In genomic region chr12:102756304-102756703, GRCm38 (mm10) we compare ENCODE assay signal across 8 mouse cellular contexts. TPM values are rescaled to one million over a fixed set of nuclear protein-coding genes. Genes with fewer than 3 reads are reported as not detected.
DNase-seq lines count a peak whose midpoint lies in the region; ATAC-seq and TF ChIP-seq lines count a peak whose summit lies in the region.

No protein-coding gene starts in this region.

- TF ChIP-seq EP300 in heart, adult 2 months (IDR thresholded peaks at IDR 0.05; ENCODE audit: insufficient read depth, low read depth, low read length) = no peak

- no peaks in the 10 kb centered on the region for H3K9me3 ChIP-seq in G1E (replicated peaks)
- H3K9me3 ChIP-seq in embryonic facial prominence, embryonic 14.5 days (ENCODE audit: control insufficient read depth, low read length) = no peaks in the 10 kb centered on the region
- no peaks in the 10 kb centered on the region for H3K9me3 ChIP-seq in kidney, postnatal 0 days (replicated peaks; ENCODE audit: low read length)
- H3K9me3 ChIP-seq in midbrain, embryonic 12.5 days = no peaks in the 10 kb centered on the region

- H3K36me3 ChIP-seq in heart, adult 2 months (ENCODE audit: control insufficient read depth, insufficient read depth, low read length) = no peaks in the 10 kb centered on the region
- peaks cover 49% of the 10 kb centered on the region for H3K36me3 ChIP-seq in G1E (replicated peaks)
- H3K36me3 ChIP-seq in embryonic facial prominence, embryonic 14.5 days (ENCODE audit: control insufficient read depth, insufficient read depth, low read length) = 0 out of 2 replicates have a peak, but pooled peaks cover 12% of the 10 kb centered on the region
- no peaks in the 10 kb centered on the region for H3K36me3 ChIP-seq in kidney, postnatal 0 days (ENCODE audit: insufficient read depth, low read length)
- H3K36me3 ChIP-seq in midbrain, embryonic 12.5 days = peaks cover 9% of the 10 kb centered on the region

- no peak overlapping the region for H3K9ac ChIP-seq in heart, adult 2 months (ENCODE audit: low read depth, low read length)
- no peak overlapping the region for H3K9ac ChIP-seq in embryonic facial prominence, embryonic 14.5 days (ENCODE audit: low read depth, low read length)
- H3K9ac ChIP-seq in kidney, postnatal 0 days (ENCODE audit: low read depth, low read length) = no peak overlapping the region
- 0 out of 2 replicates have a peak overlapping the region, but pooled peaks have one; percentile 71 for H3K9ac ChIP-seq in midbrain, embryonic 12.5 days (replicated peaks)

- WGBS in heart, adult 2 months = 77% methylated on average over 7 of the region's 7 CpGs
- 84% methylated on average over 7 of the region's 7 CpGs for WGBS in embryonic facial prominence, embryonic 14.5 days
- WGBS in kidney, postnatal 0 days = 81% methylated on average over 7 of the region's 7 CpGs
- 90% methylated on average over 7 of the region's 7 CpGs for WGBS in midbrain, embryonic 12.5 days

- no peak for DNase-seq in heart, adult 2 months
- DNase-seq in heart, adult 8-10 months (ENCODE audit: low spot score) = no peak
- DNase-seq in G1E (ENCODE audit: low spot score) = no peak
- DNase-seq in embryonic facial prominence, embryonic 14.5 days (ENCODE audit: low spot score) = no peak
- DNase-seq in kidney, postnatal 0 days (ENCODE audit: low spot score) = peak; percentile 28
- DNase-seq in thymus, postnatal 14 days = peak; percentile 62
- DNase-seq in layer of hippocampus, adult 11-12 months (ENCODE audit: low spot score) = no peak

- H3K79me2 ChIP-seq in heart, adult 2 months (replicated peaks; ENCODE audit: control insufficient read depth, insufficient read depth, low read length) = peaks cover 1% of the 10 kb centered on the region; the same call in 1 of the 2 replicates

- TF ChIP-seq POLR2A in heart, adult 2 months (IDR thresholded peaks at IDR 0.05; ENCODE audit: insufficient read depth, low read depth, low read length) = no peak

- H3K27me3 ChIP-seq in heart, adult 2 months (ENCODE audit: control insufficient read depth, insufficient read depth, low read length) = no peaks in the 10 kb centered on the region
- no peaks in the 10 kb centered on the region for H3K27me3 ChIP-seq in G1E (ENCODE audit: insufficient read depth, low read length)
- no peaks in the 10 kb centered on the region for H3K27me3 ChIP-seq in embryonic facial prominence, embryonic 14.5 days (replicated peaks; ENCODE audit: control insufficient read depth, insufficient read depth, low read length)
- H3K27me3 ChIP-seq in kidney, postnatal 0 days (ENCODE audit: insufficient read depth, low read length) = no peaks in the 10 kb centered on the region
- no peaks in the 10 kb centered on the region for H3K27me3 ChIP-seq in midbrain, embryonic 12.5 days

- H3K4me2 ChIP-seq in embryonic facial prominence, embryonic 14.5 days (ENCODE audit: low read depth, low read length) = peak overlapping the region; percentile 74
- H3K4me2 ChIP-seq in kidney, postnatal 0 days (ENCODE audit: low read length) = peak overlapping the region; percentile 72
- peak overlapping the region; percentile 73 for H3K4me2 ChIP-seq in midbrain, embryonic 12.5 days (replicated peaks)

- peaks cover 5% of the 10 kb centered on the region for H3K4me1 ChIP-seq in heart, adult 2 months (ENCODE audit: control insufficient read depth, insufficient read depth, low read length)
- H3K4me1 ChIP-seq in G1E (ENCODE audit: insufficient read depth, low read depth, low read length) = peaks cover 40% of the 10 kb centered on the region
- H3K4me1 ChIP-seq in embryonic facial prominence, embryonic 14.5 days (ENCODE audit: control insufficient read depth, insufficient read depth, low read length) = peaks cover 13% of the 10 kb centered on the region
- peaks cover 11% of the 10 kb centered on the region for H3K4me1 ChIP-seq in kidney, postnatal 0 days (replicated peaks; ENCODE audit: insufficient read depth, low read length)
- H3K4me1 ChIP-seq in midbrain, embryonic 12.5 days = peaks cover 24% of the 10 kb centered on the region

- no peak overlapping the region for H3K27ac ChIP-seq in heart, adult 2 months
- no peak overlapping the region for H3K27ac ChIP-seq in embryonic facial prominence, embryonic 14.5 days (replicated peaks; ENCODE audit: low read depth, low read length)
- no peak overlapping the region for H3K27ac ChIP-seq in kidney, postnatal 0 days
- H3K27ac ChIP-seq in midbrain, embryonic 12.5 days (replicated peaks) = no peak overlapping the region

- H3K4me3 ChIP-seq in heart, adult 2 months = no peak overlapping the region
- peak overlapping the region; percentile 86 for H3K4me3 ChIP-seq in G1E (ENCODE audit: low read depth, low read length)
- peak overlapping the region; percentile 64 for H3K4me3 ChIP-seq in embryonic facial prominence, embryonic 14.5 days (ENCODE audit: low read depth, low read length)
- peak overlapping the region; percentile 78; the same call in 1 of the 2 replicates for H3K4me3 ChIP-seq in kidney, postnatal 0 days (replicated peaks; ENCODE audit: low read depth, low read length)
- peak overlapping the region; percentile 86 for H3K4me3 ChIP-seq in midbrain, embryonic 12.5 days

- TF ChIP-seq CTCF in heart, adult 2 months (IDR thresholded peaks at IDR 0.05) = peak; percentile 50
- peak; percentile 28; the same call in 1 of the 2 replicates for TF ChIP-seq CTCF in G1E (IDR thresholded peaks at IDR 0.05; ENCODE audit: low read depth, low read length)
- peak; percentile 65 for TF ChIP-seq CTCF in kidney, postnatal 0 days (IDR thresholded peaks at IDR 0.05; ENCODE audit: low read depth)

- ATAC-seq in G1E (ENCODE audit: extremely low read depth, insufficient number of reproducible peaks, low FRiP score, poor library complexity, severe bottlenecking) = no peak
- ATAC-seq in embryonic facial prominence, embryonic 14.5 days (ENCODE audit: low read depth) = no peak
- no peak for ATAC-seq in kidney, postnatal 0 days (replicated peaks; ENCODE audit: low FRiP score, low read depth)
- ATAC-seq in midbrain, embryonic 12.5 days (ENCODE audit: low FRiP score, low read depth) = no peak

- intact Hi-C loops in heart, adult 2 months (cut with DNase I) = loop anchor here (5.0 kb wide), 1 partner anchor 121 kb away; the partner anchor contains the start of gene Btbd7

RNA-seq across cellular contexts. Expression of gene Gm28051, which starts 1.3 kb away (rescaled TPM):
- not detected for total RNA-seq in heart, adult 2 months (2021)
- not detected in 2 replicates for polyA plus RNA-seq in heart, adult 2 months (2012; rRNA removed)
- not detected for total RNA-seq in heart, adult 8-10 months (2022)
- not detected in 2 replicates for total RNA-seq in G1E (2014; fragmentation: Nextera tagmentation)
- total RNA-seq in G1E (2017) = 0.87 TPM in 1 of 2 replicates, not detected in the other
- polyA plus RNA-seq in G1E (2012) = 6.0 and 9.1 TPM in 2 replicates
- polyA plus RNA-seq in embryonic facial prominence, embryonic 14.5 days (2014; fragmentation: Nextera tagmentation; extraction: Ambion mirVana) = not detected in 2 replicates
- 0.57 TPM in 1 of 2 replicates, not detected in the other for polyA plus RNA-seq in kidney, postnatal 0 days (2015; fragmentation: Nextera tagmentation; extraction: Ambion mirVana)
- polyA plus RNA-seq in midbrain, embryonic 12.5 days (2016; fragmentation: Nextera tagmentation; extraction: Ambion mirVana) = not detected in 2 replicates

RNA-seq across cellular contexts. Expression of gene Gon7, which starts 1.3 kb away (rescaled TPM):
- total RNA-seq in heart, adult 2 months (2021) = 10 to 100 TPM in 1 of 2 experiments, 1 to 10 TPM in 1; 9.8 to 10.4 TPM
- 5.9 and 7.0 TPM in 2 replicates for polyA plus RNA-seq in heart, adult 2 months (2012; rRNA removed)
- 10 to 100 TPM in 3 of 4 experiments, 1 to 10 TPM in 1; 9.4 to 14.2 (median 10.9) TPM for total RNA-seq in heart, adult 8-10 months (2022)
- total RNA-seq in G1E (2014; fragmentation: Nextera tagmentation) (35.2 and 41.2 TPM in 2 replicates), G1E (2017) (60.8 and 61.5 TPM in 2 replicates)
- 19.4 and 22.7 TPM in 2 replicates for polyA plus RNA-seq in G1E (2012)
- polyA plus RNA-seq in embryonic facial prominence, embryonic 14.5 days (2014; fragmentation: Nextera tagmentation; extraction: Ambion mirVana) = 16.2 and 17.6 TPM in 2 replicates
- 22.2 and 23.1 TPM in 2 replicates for polyA plus RNA-seq in kidney, postnatal 0 days (2015; fragmentation: Nextera tagmentation; extraction: Ambion mirVana)
- polyA plus RNA-seq in midbrain, embryonic 12.5 days (2016; fragmentation: Nextera tagmentation; extraction: Ambion mirVana) = 46.0 and 48.2 TPM in 2 replicates

RNA-seq across cellular contexts. Expression of gene Ubr7, which starts 1.5 kb away (rescaled TPM):
- total RNA-seq in heart, adult 2 months (2021) = 10 to 100 TPM; 22.8 to 24.6 TPM
- polyA plus RNA-seq in heart, adult 2 months (2012; rRNA removed) = 12.3 and 22.8 TPM in 2 replicates
- total RNA-seq in heart, adult 8-10 months (2022) = 10 to 100 TPM; 23.1 to 24.9 (median 24.7) TPM
- total RNA-seq in G1E (2014; fragmentation: Nextera tagmentation) (71.7 and 76.6 TPM in 2 replicates), G1E (2017) (149 and 165 TPM in 2 replicates)
- polyA plus RNA-seq in G1E (2012) = 51.1 and 53.8 TPM in 2 replicates
- polyA plus RNA-seq in embryonic facial prominence, embryonic 14.5 days (2014; fragmentation: Nextera tagmentation; extraction: Ambion mirVana) = 45.8 and 50.1 TPM in 2 replicates
- polyA plus RNA-seq in kidney, postnatal 0 days (2015; fragmentation: Nextera tagmentation; extraction: Ambion mirVana) = 30.8 and 32.4 TPM in 2 replicates
- polyA plus RNA-seq in midbrain, embryonic 12.5 days (2016; fragmentation: Nextera tagmentation; extraction: Ambion mirVana) = 54.1 and 56.0 TPM in 2 replicates

RNA-seq across cellular contexts. Expression of gene Gm20604, which starts 2.2 kb away (rescaled TPM):
- total RNA-seq in heart, adult 2 months (2021) = 1 to 10 TPM; 3.8 to 4.2 TPM
- 2.9 and 4.9 TPM in 2 replicates for polyA plus RNA-seq in heart, adult 2 months (2012; rRNA removed)
- total RNA-seq in heart, adult 8-10 months (2022) = 1 to 10 TPM; 3.6 to 4.5 (median 3.8) TPM
- 17.5 and 17.6 TPM in 2 replicates for total RNA-seq in G1E (2014; fragmentation: Nextera tagmentation)
- total RNA-seq in G1E (2017) = 13.9 TPM in 2 replicates
- 3.9 and 4.4 TPM in 2 replicates for polyA plus RNA-seq in G1E (2012)
- polyA plus RNA-seq in embryonic facial prominence, embryonic 14.5 days (2014; fragmentation: Nextera tagmentation; extraction: Ambion mirVana) = 22.2 and 22.8 TPM in 2 replicates
- polyA plus RNA-seq in kidney, postnatal 0 days (2015; fragmentation: Nextera tagmentation; extraction: Ambion mirVana) = 20.5 and 22.0 TPM in 2 replicates
- 32.6 and 36.8 TPM in 2 replicates for polyA plus RNA-seq in midbrain, embryonic 12.5 days (2016; fragmentation: Nextera tagmentation; extraction: Ambion mirVana)

RNA-seq across cellular contexts. Expression of gene Tmem251, which starts 12.7 kb away (rescaled TPM):
- 1 to 10 TPM; 4.5 to 4.6 TPM for total RNA-seq in heart, adult 2 months (2021)
- polyA plus RNA-seq in heart, adult 2 months (2012; rRNA removed) = 1.8 and 4.0 TPM in 2 replicates
- total RNA-seq in heart, adult 8-10 months (2022) = 1 to 10 TPM; 3.5 to 4.7 (median 4.4) TPM
- total RNA-seq in G1E (2014; fragmentation: Nextera tagmentation) = 5.1 and 8.8 TPM in 2 replicates
- 22.6 TPM in 2 replicates for total RNA-seq in G1E (2017)
- polyA plus RNA-seq in G1E (2012) = 2.3 and 3.2 TPM in 2 replicates
- polyA plus RNA-seq in embryonic facial prominence, embryonic 14.5 days (2014; fragmentation: Nextera tagmentation; extraction: Ambion mirVana) = 9.8 and 10.6 TPM in 2 replicates
- polyA plus RNA-seq in kidney, postnatal 0 days (2015; fragmentation: Nextera tagmentation; extraction: Ambion mirVana) = 15.0 and 15.2 TPM in 2 replicates
- 12.6 TPM in 2 replicates for polyA plus RNA-seq in midbrain, embryonic 12.5 days (2016; fragmentation: Nextera tagmentation; extraction: Ambion mirVana)

Comparison
In these comparisons a context has a peak if more than half of its experiments do, and no peak if none do; other contexts are left out.
1. DNase-seq: peak in kidney, postnatal 0 days (single experiment) and thymus, postnatal 14 days (single experiment); none in heart, adult 2 months (0 of 2), heart, adult 8-10 months (single experiment), G1E (single experiment), embryonic facial prominence, embryonic 14.5 days (single experiment) and layer of hippocampus, adult 11-12 months (single experiment).
2. Peak in every context shown above with its lines, with median percentiles within 50 percentile points of each other: CTCF ChIP-seq and H3K4me2 ChIP-seq.